Mouse (Mus musculus) gastrocnemius, postnatal 10 days (tissue): ENCODE results near the gene 6030468B19Rik. TPM values are rescaled to one million over a fixed set of nuclear protein-coding genes. Genes with fewer than 3 reads are reported as not detected.
"Not testable (repeated sequence)": the region's sequence is repeated elsewhere in the genome, so short reads cannot be mapped to it uniquely, and the experiment has no call there.

Experiments
- DNase-seq: peaks from one replicate; pipeline ENCODE4 v3.0.0; 2021; ENCODE audit warnings: mixed read lengths
- total RNA-seq, 2 experiments: library from RNA; stranded (reverse); gene quantifications; 2 replicates each; pipeline ENCODE4 v1.2.3; 2021

6030468B19Rik gene
- total RNA-seq, 2 experiments from 2014 or later: not detected

- DNase-seq: no peak
These were observed 32.3 kb downstream of the 6030468B19Rik start for GRCm38 (mm10) chr11:117829671-117830215.

- no peak for DNase-seq
These were observed 32.9 kb downstream of the 6030468B19Rik start for GRCm38 (mm10) chr11:117830401-117830800.

- DNase-seq: peak; percentile 86
These were observed 34.9 kb downstream of the 6030468B19Rik start for GRCm38 (mm10) chr11:117832086-117832969.

GRCm38 (mm10) chr11:117833509-117833908, 36.0 kb downstream of the 6030468B19Rik start:
- DNase-seq: not testable (repeated sequence)

DNA sequence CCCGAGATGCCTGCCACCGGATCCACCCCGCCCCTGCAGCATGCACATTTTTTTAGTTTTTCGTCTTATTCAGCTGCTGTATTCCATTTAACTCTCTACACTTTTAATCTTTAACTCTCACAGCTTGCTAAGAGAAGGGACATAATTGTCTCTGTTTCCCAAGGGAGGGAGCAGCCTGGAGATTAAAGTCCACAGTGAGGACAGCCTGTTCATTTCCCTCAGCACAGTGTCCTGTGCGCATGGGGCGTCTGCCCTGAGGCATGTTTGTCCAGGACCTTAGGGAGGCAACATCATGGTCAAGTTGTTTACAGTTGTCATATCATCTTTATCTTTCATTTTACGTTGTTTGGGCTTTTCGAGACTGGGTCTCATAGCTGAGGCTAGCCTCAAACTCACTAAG, 36.6 kb downstream of the 6030468B19Rik start:
- DNase-seq: no peak

DNA sequence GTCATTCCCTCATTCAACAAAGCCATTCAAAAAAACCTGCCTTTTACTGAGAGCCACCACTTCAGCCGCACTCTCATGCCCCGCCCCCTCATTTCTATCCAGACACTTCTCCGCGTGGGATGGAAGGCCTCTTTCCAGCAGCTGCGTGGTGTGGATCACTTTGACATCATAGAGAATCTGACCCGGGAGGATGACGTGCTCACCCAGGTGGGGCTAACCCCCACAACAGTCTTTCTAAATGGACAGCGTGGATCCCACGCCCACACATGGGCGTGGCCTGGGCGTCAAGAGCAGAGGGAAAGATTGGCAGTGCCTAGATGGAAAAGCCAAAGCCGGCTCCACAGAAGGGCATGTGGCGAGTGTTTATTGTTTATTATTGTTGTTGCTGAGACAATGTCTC, 38.8 kb downstream of the 6030468B19Rik start:
- DNase-seq: no peak

GRCm38 (mm10) chr11:117838572-117838971, 41.1 kb downstream of the 6030468B19Rik start:
- no peak for DNase-seq

GRCm38 (mm10) chr11:117839021-117839420, 41.6 kb downstream of the 6030468B19Rik start:
- no peak for DNase-seq

DNA sequence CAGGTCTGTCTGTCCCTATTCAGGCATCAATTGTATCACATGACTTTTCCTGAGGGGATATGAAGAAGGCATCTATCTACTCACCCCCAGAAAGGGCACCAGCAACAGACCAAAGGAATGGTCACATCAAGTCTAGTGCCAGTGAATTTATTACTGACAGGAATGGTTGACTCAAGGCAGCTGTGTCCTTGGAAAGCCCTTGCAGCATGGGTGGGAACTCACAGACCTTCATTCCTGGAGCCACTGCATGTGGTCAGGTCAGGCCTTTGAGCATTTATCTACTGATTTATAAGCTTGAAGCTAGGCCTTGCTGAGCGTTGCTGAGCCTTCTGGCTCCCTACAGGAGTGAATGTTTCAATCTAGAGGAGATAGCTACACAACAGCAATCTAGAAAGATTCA, 43.5 kb downstream of the 6030468B19Rik start:
- no peak for DNase-seq

DNA sequence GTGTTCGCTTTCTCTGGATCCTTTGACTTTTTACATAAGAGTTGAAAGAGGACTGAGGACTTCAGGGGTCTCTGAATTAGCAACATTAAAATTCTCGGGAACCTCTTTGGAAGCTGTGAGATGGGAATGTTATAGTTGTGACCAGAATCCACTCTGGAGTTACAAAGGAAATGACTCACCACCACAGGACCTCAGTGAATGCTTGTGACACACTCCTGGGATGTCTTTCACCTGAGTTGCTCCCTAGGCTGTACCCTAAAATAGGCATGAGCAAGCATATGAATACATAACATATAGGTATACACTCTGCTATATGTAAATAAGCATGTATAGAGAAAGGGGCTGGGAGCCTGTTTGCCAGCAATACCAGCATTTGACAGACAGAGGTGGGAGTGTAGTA, 46.0 kb downstream of the 6030468B19Rik start:
- no peak for DNase-seq

GRCm38 (mm10) chr11:117844997-117845396, 47.5 kb downstream of the 6030468B19Rik start:
- no peak for DNase-seq

DNA sequence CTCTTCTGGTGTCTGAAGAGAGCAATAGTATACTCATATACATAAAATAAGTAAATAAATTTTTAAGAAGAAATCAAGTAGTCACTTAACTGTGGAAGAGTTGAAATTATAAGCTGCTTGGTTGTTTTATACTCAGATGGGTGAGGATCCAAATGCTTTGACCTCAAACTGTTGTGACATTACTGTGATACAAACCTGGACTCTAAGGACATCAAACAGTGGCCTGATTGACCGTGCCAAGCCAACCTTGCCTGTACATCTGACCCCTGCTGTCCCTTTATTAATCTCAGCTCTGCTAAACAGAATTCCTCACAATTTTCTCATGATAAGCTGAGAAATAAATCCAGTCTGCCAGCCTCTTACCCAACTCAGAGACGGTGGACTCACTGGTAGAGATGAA, 48.2 kb downstream of the 6030468B19Rik start:
- no peak for DNase-seq

GRCm38 (mm10) chr11:117846640-117847039, 49.2 kb downstream of the 6030468B19Rik start:
- no peak for DNase-seq

DNA sequence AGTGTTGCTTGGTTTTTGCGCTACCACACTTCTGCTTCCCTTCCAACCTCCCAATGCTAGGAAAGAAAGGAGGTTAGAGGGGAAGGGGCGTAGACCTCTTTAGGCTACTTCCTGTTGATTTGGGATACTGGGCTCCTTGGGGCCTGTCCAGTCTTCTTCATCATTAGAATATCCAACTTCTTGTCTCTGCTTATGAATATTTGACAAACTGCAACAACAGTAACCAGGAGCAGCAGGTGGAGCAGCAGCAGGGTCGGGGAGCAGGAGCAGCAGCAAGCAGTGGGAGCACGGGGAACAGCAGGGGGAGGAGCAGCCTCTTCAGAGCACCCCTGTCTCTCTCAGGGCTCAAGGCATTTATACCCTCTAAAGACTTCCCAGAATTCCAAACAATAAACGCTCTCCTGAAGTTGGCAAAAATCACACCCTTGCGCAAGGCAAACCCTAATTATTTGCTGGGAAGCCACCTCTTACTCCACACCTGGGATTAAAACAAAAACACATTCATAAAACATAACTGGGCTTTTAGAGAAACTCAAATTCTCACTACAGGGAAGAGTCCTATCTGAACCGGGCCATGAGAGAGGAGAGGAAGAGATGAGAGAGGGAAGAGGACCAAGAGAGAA, 50.2 kb downstream of the 6030468B19Rik start:
- no peak for DNase-seq

DNA sequence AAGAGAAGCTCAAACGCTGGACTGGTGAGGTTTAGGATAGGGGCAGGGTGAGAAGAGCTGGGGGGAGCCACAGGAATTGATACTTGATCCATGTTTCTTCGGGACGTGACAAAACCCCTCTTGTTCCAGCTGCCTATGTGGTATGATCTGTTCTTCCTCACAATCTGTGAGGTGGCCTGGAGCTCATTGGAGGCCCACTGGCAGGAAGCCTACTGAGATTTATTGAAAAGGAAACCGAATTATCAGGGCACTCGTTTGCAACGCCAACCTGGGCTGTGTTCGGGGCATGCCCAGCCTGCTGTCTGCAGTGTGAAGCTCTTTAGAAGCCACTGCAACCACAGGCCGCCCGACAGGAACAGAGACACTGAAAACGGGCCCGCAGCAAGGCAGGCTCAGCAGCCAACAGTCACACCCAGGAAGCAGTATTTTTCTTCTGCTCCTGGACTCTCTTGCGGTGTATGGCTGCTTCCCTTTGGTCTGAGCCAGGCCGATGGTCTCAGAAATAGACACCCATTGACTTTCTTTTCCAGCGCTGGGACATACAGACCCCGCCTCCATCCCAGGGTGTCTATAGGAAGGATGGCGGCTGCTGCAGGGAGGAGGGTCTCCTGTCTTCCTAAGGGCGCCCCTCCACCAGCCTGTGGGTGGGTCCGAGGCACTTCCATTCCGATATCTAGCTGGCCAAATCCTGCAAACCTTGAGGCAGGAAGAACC, 51.0 kb downstream of the 6030468B19Rik start:
- peak; percentile 32 for DNase-seq

DNA sequence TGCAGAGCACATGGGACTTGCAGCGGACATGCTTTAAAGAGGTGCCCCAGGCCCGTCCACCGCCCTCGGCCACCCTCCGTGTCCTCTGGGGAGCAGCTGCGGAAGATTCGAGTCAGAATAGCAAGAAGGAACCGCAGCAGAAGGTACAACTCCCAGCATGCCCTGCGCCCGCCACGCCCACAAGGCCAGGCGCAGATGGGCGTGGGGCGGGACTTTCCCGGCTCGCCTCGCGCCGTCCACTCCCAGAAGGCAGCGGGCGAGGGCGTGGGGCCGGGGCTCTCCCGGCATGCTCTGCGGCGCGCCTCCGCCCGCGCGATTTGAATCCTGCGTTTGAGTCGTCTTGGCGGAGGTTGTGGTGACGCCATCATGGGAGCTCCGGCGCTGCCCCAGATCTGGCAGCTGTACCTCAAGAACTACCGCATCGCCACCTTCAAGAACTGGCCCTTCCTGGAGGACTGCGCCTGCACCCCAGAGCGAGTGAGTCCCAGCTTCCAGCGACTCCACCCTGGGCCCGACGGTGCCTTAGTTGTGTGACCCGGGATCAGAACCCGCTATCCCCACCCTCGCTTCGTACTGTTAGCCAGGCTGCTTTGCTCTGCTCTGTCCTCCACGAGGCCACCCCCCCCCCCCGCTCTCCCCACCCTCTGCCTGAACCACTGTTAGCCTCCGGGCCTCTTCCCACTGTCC, 51.7 kb downstream of the 6030468B19Rik start, which contains the start of gene Birc5:
Gene Birc5 (plus strand): TSS at position 267 of the 687 bp plus-strand sequence.
- peak; percentile 95 for DNase-seq

- no peak for DNase-seq
These were observed 55.4 kb downstream of the 6030468B19Rik start for GRCm38 (mm10) chr11:117852875-117853274.

- DNase-seq: no peak
These were observed 56.8 kb downstream of the 6030468B19Rik start for GRCm38 (mm10) chr11:117854241-117854640.

DNA sequence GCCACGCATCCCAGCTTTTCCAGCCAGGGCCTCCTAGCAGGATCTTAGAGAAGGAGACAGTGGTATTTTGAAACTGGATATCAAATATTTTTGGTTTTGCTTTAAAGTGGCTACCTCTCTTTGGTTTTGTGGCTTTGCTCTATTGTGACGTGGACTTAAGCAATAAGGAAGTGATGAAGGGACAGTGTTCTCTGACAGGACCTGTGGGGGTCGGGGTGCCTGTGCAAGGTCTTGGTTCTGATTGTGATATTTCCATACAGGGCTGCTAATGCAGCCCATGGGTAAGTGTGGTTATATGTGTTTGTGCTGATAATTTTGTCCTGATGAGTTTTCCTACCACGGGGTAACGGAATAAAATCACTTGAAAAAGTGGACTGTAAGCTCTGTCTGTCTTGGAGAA, 57.9 kb downstream of the 6030468B19Rik start:
- no peak for DNase-seq

GRCm38 (mm10) chr11:117855975-117856374, 58.5 kb downstream of the 6030468B19Rik start:
- no peak for DNase-seq
